Mouse (Mus musculus) lung, postnatal 25 days (tissue): ENCODE measurements around the gene Gm17175.
"Not testable (repeated sequence)": the region's sequence is repeated elsewhere in the genome, so short reads cannot be mapped to it uniquely, and the experiment has no call there.

Experiments used
- DNase-seq: peaks from one replicate; pipeline ENCODE4 v3.0.0; 2022; ENCODE audit warnings: low spot score

Gm17175 gene

DNA sequence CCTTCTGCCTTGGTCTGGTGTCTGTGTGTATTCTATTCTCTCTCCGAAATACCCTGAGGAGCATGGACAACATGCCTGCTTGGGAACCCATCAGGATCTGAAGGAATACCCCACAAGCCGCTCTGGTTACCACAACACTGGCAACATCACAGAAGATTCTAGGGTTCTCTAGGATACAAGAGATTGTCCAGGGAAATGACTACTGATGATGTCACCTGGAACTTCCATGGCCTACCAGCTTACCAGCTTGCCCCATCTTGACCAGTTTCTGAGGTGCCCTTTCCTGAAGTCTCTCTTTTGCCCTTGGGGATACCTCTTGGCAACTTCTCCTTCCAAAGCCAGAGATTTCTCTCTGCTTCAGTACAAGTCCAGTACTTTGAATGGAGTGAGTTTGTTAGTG is at the start of gene Gm17175:
Gene Gm17175, minus strand, starts transcription at position 101 of the 400 bp plus-strand sequence.
- DNase-seq = not testable (repeated sequence)

DNA sequence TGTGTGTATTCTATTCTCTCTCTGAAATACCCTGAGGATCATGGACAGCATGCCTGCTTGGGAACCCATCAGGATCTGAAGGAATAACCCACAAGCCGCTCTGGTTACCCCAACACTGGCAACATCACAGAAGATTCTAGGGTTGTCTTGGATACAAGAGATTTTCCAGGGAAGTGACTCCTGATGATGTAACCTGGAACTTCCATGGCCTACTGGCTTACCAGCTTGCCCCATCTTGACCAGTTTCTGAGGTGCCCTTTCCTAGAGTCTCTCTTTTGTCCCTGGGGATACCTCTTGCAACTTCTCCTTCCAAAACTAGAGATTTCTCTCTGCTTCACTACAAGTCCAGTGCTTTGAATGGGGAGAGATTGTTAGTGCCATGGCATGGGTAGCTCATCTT is 37.3 kb upstream of the Gm17175 start, which contains the start of gene Gm17078:
Gene Gm17078, minus strand, starts transcription at position 101 of the 400 bp plus-strand sequence.
- no peak for DNase-seq

DNA sequence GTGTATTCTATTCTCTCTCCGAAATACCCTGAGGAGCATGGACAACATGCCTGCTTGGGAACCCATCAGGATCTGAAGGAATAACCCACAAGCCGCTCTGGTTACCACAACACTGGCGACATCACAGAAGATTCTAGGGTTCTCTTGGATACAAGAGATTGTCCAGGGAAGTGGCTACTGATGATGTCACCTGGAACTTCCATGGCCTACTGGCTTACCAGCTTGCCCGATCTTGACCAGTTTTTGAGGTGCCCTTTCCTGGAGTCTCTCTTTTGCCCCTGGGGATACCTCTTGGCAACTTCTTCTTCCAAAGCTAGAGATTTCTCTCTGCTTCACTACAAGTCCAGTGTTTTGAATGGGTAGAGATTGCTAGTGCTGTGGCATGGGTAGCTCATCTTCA is 18.2 kb upstream of the Gm17175 start, which contains the start of gene Gm17174:
Gene Gm17174, minus strand, starts transcription at position 101 of the 400 bp plus-strand sequence.
- DNase-seq = not testable (repeated sequence)

DNA sequence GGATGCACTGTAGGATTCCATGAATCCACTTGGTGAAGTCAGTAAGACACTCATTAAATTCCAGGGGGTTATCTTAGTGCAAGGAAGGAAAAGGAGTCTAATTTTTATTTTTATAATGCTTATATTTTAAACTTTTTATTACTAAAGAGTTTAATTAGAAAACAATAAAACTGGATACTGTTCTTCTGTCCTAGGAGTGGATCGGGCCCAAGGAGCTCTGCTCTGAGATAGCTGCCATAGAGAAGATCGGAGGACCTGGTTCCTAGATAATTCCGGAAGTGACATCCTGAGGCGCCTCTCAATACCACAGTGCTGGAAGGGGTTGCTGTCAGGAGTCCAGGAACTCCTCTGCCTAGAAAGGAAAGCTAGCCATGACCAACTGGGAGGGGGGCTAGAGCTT is 21.4 kb downstream of the Gm17175 start, which contains the start of gene Gm5622:
Gene Gm5622, plus strand, starts transcription at position 301 of the 400 bp plus-strand sequence.
- DNase-seq = no peak
